ENCODE assay signal across 15 mouse cellular contexts in the genomic region with DNA sequence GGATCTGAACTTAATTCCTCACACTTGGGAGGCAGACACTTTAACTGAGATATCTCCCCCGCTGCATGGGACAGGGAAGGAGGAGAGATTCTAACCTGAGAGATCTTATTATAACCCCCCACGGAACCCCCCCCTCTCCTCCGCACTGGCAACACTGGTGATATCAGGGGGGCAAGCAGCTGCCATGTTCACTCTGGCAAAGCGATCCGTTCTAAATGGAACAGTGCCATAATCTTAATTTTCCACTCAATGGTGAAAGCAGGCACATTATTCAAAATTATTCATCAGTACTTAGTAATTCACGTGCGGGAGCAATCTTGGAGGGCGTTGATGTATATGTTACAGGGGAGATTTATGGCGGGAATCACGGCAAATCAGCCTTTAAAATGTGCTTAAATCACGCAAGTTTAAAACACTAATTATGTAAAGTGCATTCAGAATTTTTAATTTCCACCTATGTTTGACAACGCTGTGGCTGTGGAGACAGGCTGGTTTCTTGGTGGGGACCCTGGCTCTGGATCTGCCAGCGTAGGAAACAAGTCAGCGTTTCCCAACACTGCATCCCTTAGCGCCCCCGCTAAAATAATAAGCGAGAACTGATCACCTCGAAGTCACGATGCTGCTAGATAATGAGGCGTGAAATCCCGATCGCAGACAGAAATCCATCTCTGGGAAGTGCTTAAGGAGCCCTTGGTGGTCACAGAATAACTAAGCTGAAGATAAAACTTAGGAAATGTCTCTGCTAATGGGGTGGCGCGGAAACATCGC.
DNase-seq lines count a peak whose midpoint lies in the region; ATAC-seq lines count a peak whose summit lies in the region.
"Had no signal": no experiment of that assay in that cellular context is flagged by ENCODE, and none has a peak within 500 bp of the region (broad histone marks: within the 10 kb centered on the region; RNA-seq: fewer than 3 reads in every experiment).

No protein-coding gene starts in this region.

- peak; percentile 57 for DNase-seq in heart, adult 11 months
- DNase-seq in heart, adult 18-20 months: no peak
- no peak for DNase-seq in kidney, postnatal 10 days
- no peak for DNase-seq in right cerebral cortex, postnatal 10 days (ENCODE audit: low spot score in 2 of 2)
- DNase-seq: adrenal gland, postnatal 36 days; cerebellum, adult 18-20 months; gastrocnemius, postnatal 10 days; liver, postnatal 0 days; right cerebral cortex, postnatal 25 days; thymus, postnatal 14 days had no signal

- no peaks in the 10 kb centered on the region for H3K36me3 ChIP-seq in kidney, embryonic 16.5 days (ENCODE audit: insufficient read depth, low read length)
- no peaks in the 10 kb centered on the region for H3K36me3 ChIP-seq in forebrain, embryonic 16.5 days (ENCODE audit: control insufficient read depth, insufficient read depth)
- no peaks in the 10 kb centered on the region for H3K36me3 ChIP-seq in neural tube, embryonic 12.5 days
- H3K36me3 ChIP-seq: G1E; limb, embryonic 12.5 days had no signal

- 0 out of 2 replicates have a peak overlapping the region, but pooled peaks have one; percentile 48 for H3K27ac ChIP-seq in kidney, embryonic 16.5 days (ENCODE audit: low read length)
- H3K27ac ChIP-seq in forebrain, embryonic 16.5 days (ENCODE audit: low read length): peak overlapping the region; percentile 22
- H3K27ac ChIP-seq in neural tube, embryonic 12.5 days: no peak overlapping the region
- H3K27ac ChIP-seq: limb, embryonic 12.5 days had no signal

- H3K4me2 ChIP-seq in kidney, embryonic 16.5 days (replicated peaks; ENCODE audit: low read depth, low read length): peak overlapping the region; percentile 11; the same call in 1 of the 2 replicates
- H3K4me2 ChIP-seq in forebrain, embryonic 16.5 days (ENCODE audit: low read length): peak overlapping the region; percentile 43
- H3K4me2 ChIP-seq in neural tube, embryonic 12.5 days (replicated peaks): no peak overlapping the region
- H3K4me2 ChIP-seq: limb, embryonic 12.5 days had no signal

- H3K9me3 ChIP-seq in kidney, embryonic 16.5 days (ENCODE audit: low read length): no peaks in the 10 kb centered on the region
- H3K9me3 ChIP-seq in forebrain, embryonic 16.5 days (ENCODE audit: control insufficient read depth, low read length): no peaks in the 10 kb centered on the region
- no peaks in the 10 kb centered on the region for H3K9me3 ChIP-seq in neural tube, embryonic 12.5 days
- H3K9me3 ChIP-seq: limb, embryonic 12.5 days had no signal

- H3K4me1 ChIP-seq in kidney, embryonic 16.5 days (ENCODE audit: insufficient read depth, low read length): peaks cover 20% of the 10 kb centered on the region; the same call in 1 of the 2 replicates
- H3K4me1 ChIP-seq in forebrain, embryonic 16.5 days (replicated peaks; ENCODE audit: control insufficient read depth, insufficient read depth, low read length): peaks cover 22% of the 10 kb centered on the region
- no peaks in the 10 kb centered on the region; the same call in 1 of the 2 replicates for H3K4me1 ChIP-seq in neural tube, embryonic 12.5 days

- H3K4me3 ChIP-seq in kidney, embryonic 16.5 days (ENCODE audit: low read length): no peak overlapping the region
- 0 out of 2 replicates have a peak overlapping the region, but pooled peaks have one; percentile 12 for H3K4me3 ChIP-seq in forebrain, embryonic 16.5 days (replicated peaks; ENCODE audit: low read length)
- no peak overlapping the region for H3K4me3 ChIP-seq in neural tube, embryonic 12.5 days
- H3K4me3 ChIP-seq: limb, embryonic 12.5 days had no signal

- no peak for ATAC-seq in kidney, embryonic 16.5 days (ENCODE audit: low FRiP score, low TSS enrichment)
- ATAC-seq in forebrain, embryonic 16.5 days: peak; percentile 85
- ATAC-seq in neural tube, embryonic 12.5 days (ENCODE audit: low FRiP score, low read depth): 0 out of 2 replicates have a peak, but pooled peaks have one; percentile 25
- ATAC-seq: liver, postnatal 0 days had no signal

- 51% methylated on average over 25 of the region's 25 CpGs for WGBS in kidney, embryonic 16.5 days
- 32% methylated on average over 25 of the region's 25 CpGs for WGBS in forebrain, embryonic 16.5 days
- 54% methylated on average over 25 of the region's 25 CpGs for WGBS in neural tube, embryonic 12.5 days

- H3K9ac ChIP-seq in kidney, embryonic 16.5 days (replicated peaks; ENCODE audit: low read length): no peak overlapping the region; the same call in 1 of the 2 replicates
- H3K9ac ChIP-seq in forebrain, embryonic 16.5 days (replicated peaks; ENCODE audit: low read depth, low read length): no peak overlapping the region
- no peak overlapping the region for H3K9ac ChIP-seq in neural tube, embryonic 12.5 days
- H3K9ac ChIP-seq: limb, embryonic 12.5 days; liver, postnatal 0 days had no signal

- H3K27me3 ChIP-seq in kidney, embryonic 16.5 days (ENCODE audit: insufficient read depth, low read length): no peaks in the 10 kb centered on the region
- no peaks in the 10 kb centered on the region for H3K27me3 ChIP-seq in forebrain, embryonic 16.5 days (replicated peaks; ENCODE audit: control insufficient read depth, insufficient read depth, low read length)
- H3K27me3 ChIP-seq in neural tube, embryonic 12.5 days (replicated peaks): no peaks in the 10 kb centered on the region
- H3K27me3 ChIP-seq: limb, embryonic 12.5 days had no signal
